Mouse (Mus musculus): ENCODE results near the gene Nutm2. TPM values are rescaled to one million over a fixed set of nuclear protein-coding genes. Genes with fewer than 3 reads are reported as not detected.
"Not testable (repeated sequence)": the region's sequence is repeated elsewhere in the genome, so short reads cannot be mapped to it uniquely, and the experiment has no call there.

Gene Nutm2
- polyA plus RNA-seq, 1 experiment = not detected

DNA sequence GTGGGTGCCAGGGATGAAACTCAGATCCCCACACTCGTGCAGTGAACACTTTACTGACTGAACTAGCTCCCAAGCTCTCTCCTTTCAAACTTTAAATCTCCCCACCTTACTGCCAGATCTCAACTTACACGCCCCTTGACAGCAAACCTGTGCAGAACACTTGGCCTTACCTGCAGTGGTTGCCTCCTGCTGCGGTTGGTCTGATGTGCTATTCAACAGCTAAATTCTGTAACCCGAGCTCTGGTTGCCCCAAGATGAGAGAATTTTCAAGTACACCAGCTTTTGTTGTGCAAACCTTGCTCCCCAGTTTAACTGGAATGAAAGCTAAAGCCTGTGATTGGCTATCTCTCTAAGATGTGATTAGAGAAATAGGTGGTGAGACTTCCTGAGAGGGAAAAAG is 13.7 kb upstream of the Nutm2 start:
- no peak overlapping the region for H3K27ac ChIP-seq (ENCODE audit: control insufficient read depth, insufficient read depth, low read depth, low read length, poor library complexity)
- TF ChIP-seq CTCF (IDR thresholded peaks at IDR 0.05; ENCODE audit: control insufficient read depth, insufficient read depth, low read length) (no peak), POLR2A (IDR thresholded peaks at IDR 0.05; ENCODE audit: borderline replicate concordance, control insufficient read depth, low read depth, low read length) (no peak)
- H3K4me3 ChIP-seq (replicated peaks; ENCODE audit: control insufficient read depth, low read depth, low read length) = no peak overlapping the region
- H3K4me1 ChIP-seq (ENCODE audit: control insufficient read depth, insufficient read depth, low read length) = no peaks in the 10 kb centered on the region
- WGBS = 31% methylated on average over 4 of the region's 4 CpGs

DNA sequence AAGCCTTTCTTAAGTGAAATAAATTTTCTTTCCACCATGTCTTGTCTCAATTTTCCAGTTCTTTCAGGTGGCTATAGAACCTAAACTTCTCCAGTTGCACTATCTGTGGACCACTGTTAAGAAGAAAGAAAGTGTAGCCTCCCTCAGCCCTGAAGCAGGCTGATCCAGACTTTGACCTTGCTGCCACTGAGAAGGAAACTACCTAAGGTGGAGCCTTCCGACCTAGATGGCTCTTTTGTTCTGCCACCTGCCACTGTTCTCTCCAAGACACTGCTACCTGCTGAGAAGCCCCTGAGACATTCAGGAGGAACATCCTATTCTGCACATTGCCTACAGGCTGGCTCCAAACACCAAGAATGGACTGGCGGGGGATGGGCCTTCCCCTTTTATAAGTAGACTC is 6.7 kb upstream of the Nutm2 start:
- 62% methylated on average over 2 of the region's 2 CpGs for WGBS
- H3K4me3 ChIP-seq (replicated peaks; ENCODE audit: control insufficient read depth, low read depth, low read length); H3K4me1 ChIP-seq (ENCODE audit: control insufficient read depth, insufficient read depth, low read length); H3K27ac ChIP-seq (ENCODE audit: control insufficient read depth, insufficient read depth, low read depth, low read length, poor library complexity): not testable (repeated sequence)

DNA sequence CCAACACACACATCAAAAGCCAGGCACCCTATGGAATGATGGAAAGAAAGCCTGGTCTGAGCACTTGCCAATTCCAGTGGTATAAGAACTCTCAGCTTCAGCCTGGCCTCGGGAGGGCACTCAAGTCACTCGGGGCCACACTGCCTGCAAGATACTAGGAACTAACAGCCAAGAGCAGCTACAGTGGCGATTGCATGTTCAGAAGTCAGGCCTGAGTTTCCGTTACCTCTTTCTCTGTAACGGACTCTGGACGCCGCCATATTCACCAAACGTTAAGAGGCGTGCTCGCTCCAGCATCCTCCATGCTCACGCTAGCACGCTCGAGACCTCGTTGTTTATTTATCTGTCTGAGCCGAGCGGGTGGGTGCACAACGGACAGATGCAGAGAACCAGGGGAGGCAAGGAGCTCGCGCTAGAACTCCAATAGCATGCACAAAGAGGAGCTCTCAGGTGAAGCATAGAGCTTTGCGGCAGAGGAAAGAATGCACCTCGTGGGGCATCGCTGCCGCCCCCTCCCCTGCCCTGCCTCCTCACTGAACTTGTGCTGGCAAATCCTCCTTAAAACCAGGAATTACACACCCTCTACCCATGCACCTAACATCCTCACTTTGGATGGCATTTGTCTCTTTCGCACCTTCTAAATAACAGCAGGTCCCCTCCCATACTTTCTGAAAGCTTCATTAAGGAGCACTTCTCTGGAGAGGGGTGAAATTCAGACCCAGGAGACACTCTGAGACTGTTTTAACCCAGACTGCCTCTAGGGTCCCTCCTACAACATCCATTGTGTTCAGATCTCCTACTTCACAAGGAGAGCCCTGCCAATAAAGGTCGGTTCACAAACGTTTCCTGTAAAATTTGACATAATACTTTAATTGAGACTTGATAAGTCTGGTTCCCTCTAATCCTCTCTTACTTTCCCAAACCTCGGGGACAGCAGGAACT is 2.2 kb upstream of the Nutm2 start:
- H3K4me1 ChIP-seq (ENCODE audit: control insufficient read depth, insufficient read depth, low read length) = no peaks in the 10 kb centered on the region
- WGBS = 38% methylated on average over 27 of the region's 27 CpGs
- no peak overlapping the region for H3K27ac ChIP-seq (ENCODE audit: control insufficient read depth, insufficient read depth, low read depth, low read length, poor library complexity)
- no peak overlapping the region for H3K4me3 ChIP-seq (replicated peaks; ENCODE audit: control insufficient read depth, low read depth, low read length)
- TF ChIP-seq CTCF (IDR thresholded peaks at IDR 0.05; ENCODE audit: control insufficient read depth, insufficient read depth, low read length) (no peak), POLR2A (IDR thresholded peaks at IDR 0.05; ENCODE audit: borderline replicate concordance, control insufficient read depth, low read depth, low read length) (no peak)

DNA sequence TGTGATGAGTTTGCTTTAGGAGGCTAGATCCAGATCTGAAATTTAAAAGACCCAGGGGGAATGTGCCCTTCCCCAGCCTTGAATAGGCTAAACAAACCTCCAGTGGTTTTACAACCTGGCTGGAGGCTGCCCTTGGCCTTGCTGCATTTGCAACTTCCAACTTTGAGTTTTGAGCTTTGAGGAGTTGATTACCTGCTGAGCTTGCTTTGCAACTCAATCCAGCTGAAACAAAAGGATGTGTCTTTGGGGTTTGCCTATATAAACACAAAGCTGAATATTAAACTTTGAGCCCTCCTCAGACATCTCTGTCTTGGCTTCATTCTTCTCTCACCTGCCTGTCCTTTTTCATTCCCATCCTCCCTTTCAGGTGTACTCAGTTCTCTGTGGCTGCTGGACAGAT is 21.4 kb downstream of the Nutm2 start:
- H3K27ac ChIP-seq (ENCODE audit: control insufficient read depth, insufficient read depth, low read depth, low read length, poor library complexity); H3K4me3 ChIP-seq (replicated peaks; ENCODE audit: control insufficient read depth, low read depth, low read length); H3K4me1 ChIP-seq (ENCODE audit: control insufficient read depth, insufficient read depth, low read length): not testable (repeated sequence)

DNA sequence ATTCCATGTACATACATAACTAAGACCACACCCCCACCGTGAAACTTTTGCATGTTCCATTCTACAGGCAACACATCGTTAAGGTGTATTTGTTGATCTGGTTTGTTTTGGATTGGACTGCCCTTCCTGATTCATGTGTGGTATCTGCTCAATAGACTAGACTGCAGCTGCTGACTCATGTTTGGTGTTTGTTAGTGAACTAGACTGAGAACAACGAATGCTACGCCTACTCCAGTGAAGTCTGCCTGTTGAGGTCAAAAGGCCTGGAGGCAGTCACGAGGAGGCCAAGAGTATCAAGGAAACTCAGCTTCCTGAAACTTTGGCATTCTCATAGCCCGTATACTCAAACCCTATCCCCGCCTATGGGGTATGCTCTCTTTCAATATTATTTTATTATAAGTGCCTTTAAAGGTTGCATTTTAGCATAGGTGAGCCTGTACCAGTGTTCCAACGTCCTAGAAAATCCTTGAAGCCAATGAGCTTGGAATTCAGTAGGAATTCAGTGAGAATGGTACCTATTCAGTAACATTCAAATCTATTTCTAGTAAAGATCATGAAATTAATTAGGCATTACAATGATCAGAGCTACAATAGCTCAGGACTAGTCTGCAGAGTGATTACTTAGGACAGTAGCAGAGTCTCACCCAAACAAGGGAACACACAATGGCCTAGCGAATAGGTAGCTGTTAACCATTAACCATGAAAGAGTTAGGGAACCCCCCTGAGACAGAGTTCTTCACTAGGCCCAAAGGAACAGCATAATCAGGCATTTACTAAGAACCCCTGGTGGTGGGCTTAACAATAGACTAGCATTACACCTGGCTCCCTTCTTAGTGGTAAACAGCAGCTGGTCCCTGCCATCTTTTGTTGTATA is 43.6 kb downstream of the Nutm2 start:
- WGBS = 75% methylated on average over 9 of the region's 9 CpGs
- H3K4me1 ChIP-seq (ENCODE audit: control insufficient read depth, insufficient read depth, low read length); H3K4me3 ChIP-seq (replicated peaks; ENCODE audit: control insufficient read depth, low read depth, low read length); H3K27ac ChIP-seq (ENCODE audit: control insufficient read depth, insufficient read depth, low read depth, low read length, poor library complexity): not testable (repeated sequence)

Other genes starting within 250 kb of the Nutm2 start
- gene Gm906, start 217.0 kb upstream of the Nutm2 start, polyA plus RNA-seq (2011; ENCODE audit: insufficient read depth, insufficient read length, low replicate concordance, missing spikeins) = not detected in 2 replicates
- gene Fbxw17, start 49.4 kb upstream of the Nutm2 start, polyA plus RNA-seq (2011; ENCODE audit: insufficient read depth, insufficient read length, low replicate concordance, missing spikeins) = 7.0 and 15.8 TPM in 2 replicates
- not detected in 2 replicates for gene Gm47429, start 23.4 kb upstream of the Nutm2 start, polyA plus RNA-seq (2011; ENCODE audit: insufficient read depth, insufficient read length, low replicate concordance, missing spikeins)
- not detected in 2 replicates for gene Gm904, start 175.9 kb downstream of the Nutm2 start, polyA plus RNA-seq (2011; ENCODE audit: insufficient read depth, insufficient read length, low replicate concordance, missing spikeins)
- not detected in 2 replicates for gene Gm8765, start 231.0 kb downstream of the Nutm2 start, polyA plus RNA-seq (2011; ENCODE audit: insufficient read depth, insufficient read length, low replicate concordance, missing spikeins)

All from bone marrow, adult 2 months (tissue).